Mouse (Mus musculus): ENCODE results near the gene Lamb2. TPM values are rescaled to one million over a fixed set of nuclear protein-coding genes. Genes with fewer than 3 reads are reported as not detected.
A peak's percentile ranks its signal among the peaks of the same experiment; 100 is the strongest.

The Lamb2 gene
- polyA plus RNA-seq, 1 experiment from 2014 or later = 48.6 TPM

DNA sequence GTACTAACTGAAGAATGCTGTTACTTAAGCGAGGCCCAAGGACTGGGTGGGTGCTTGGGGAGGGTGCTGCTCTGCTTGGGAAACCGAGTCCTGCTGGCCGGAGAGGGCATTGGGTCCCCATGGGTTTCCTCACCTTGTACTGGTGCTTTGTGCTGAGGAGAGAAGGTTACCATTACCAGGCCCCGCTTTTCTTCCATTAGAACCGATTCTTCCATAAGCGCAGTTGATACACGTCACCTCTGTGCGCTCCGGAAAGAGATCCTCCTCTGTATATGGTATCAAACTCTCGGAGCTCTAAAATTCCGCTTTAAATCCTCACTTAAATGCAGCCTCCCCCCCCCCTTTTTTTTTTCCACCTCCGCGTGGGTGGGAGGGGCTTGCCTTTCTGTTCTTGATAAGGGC is 38.4 kb downstream of the Lamb2 start:
- peak overlapping the region; percentile 97 for H3K9ac ChIP-seq
- ATAC-seq (ENCODE audit: insufficient read depth) (peak; percentile 29; the same call in 1 of the 2 replicates), DNase-seq (peak; percentile 81)
- H3K27ac ChIP-seq (ENCODE audit: low read depth) = peak overlapping the region; percentile 100
- peaks cover 2% of the 10 kb centered on the region; the same call in 1 of the 2 replicates for H3K4me1 ChIP-seq (ENCODE audit: insufficient read depth)
- no peaks in the 10 kb centered on the region for H3K9me3 ChIP-seq (ENCODE audit: low read depth, low read length)
- H3K36me3 ChIP-seq (ENCODE audit: insufficient read depth) = peaks cover 50% of the 10 kb centered on the region
- H3K4me2 ChIP-seq = peak overlapping the region; percentile 68
- peak overlapping the region; percentile 88 for H3K4me3 ChIP-seq (ENCODE audit: low read depth, low read length)
- 0 out of 2 replicates have a peak, but pooled peaks have one; percentile 19 for TF ChIP-seq CTCF (IDR thresholded peaks at IDR 0.05; ENCODE audit: low read depth)
- H3K27me3 ChIP-seq (ENCODE audit: insufficient read depth, low read length) = no peaks in the 10 kb centered on the region
- under 1% methylated on average over 13 of the region's 13 CpGs for WGBS

DNA sequence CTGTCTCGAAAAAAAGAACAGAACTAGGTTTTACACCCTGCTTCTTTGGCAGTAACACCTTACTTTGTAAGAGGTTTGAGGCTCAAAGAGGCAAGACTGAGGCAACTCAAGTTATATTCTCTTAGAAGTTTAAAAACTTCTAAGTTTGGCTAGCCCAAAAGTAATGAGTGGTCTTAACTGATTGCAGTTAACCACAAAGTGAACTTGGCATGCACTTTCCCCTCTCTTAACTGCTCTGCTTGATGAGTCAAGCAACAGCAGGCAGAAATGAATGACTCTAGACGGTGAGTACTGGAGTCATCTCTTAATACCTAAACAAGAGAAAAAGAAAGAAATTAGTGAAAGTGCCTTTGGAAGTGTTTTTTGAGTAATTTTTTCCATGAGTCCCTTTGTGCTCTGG is 42.1 kb downstream of the Lamb2 start:
- Histone ChIP-seq H3K4me3 (ENCODE audit: low read depth, low read length) (no peak overlapping the region), H3K9me3 (ENCODE audit: low read depth, low read length) (no peaks in the 10 kb centered on the region), H3K36me3 (ENCODE audit: insufficient read depth) (peaks cover 31% of the 10 kb centered on the region), H3K27ac (ENCODE audit: low read depth) (no peak overlapping the region), H3K9ac (no peak overlapping the region), H3K4me1 (ENCODE audit: insufficient read depth) (peaks cover 2% of the 10 kb centered on the region; the same call in 1 of the 2 replicates), H3K27me3 (ENCODE audit: insufficient read depth, low read length) (no peaks in the 10 kb centered on the region), H3K4me2 (no peak overlapping the region)
- DNase-seq (no peak), ATAC-seq (ENCODE audit: insufficient read depth) (no peak)
- TF ChIP-seq CTCF (IDR thresholded peaks at IDR 0.05; ENCODE audit: low read depth) = no peak
- 80% methylated on average over 2 of the region's 2 CpGs for WGBS

DNA sequence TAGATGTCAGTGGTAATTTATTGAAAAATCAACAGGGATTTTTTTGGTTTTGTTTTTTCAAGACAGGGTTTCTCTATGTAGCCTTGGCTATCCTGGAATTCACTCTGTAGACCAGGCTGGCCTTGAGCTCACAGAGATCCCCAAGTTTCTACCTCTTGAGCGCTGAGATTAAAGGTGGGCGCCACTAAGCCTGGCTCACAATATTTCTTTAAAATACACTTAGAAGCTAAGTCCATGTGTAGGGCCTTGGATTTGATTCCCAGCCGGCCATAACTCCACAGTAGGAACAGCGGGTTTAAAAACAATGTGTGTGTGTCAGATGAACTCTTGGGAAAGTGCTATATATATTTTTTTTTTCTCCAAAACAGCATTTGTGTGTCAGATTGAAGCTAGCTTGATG is 43.8 kb downstream of the Lamb2 start:
- DNase-seq (no peak), ATAC-seq (ENCODE audit: insufficient read depth) (no peak)
- no peak overlapping the region for H3K4me3 ChIP-seq (ENCODE audit: low read depth, low read length)
- H3K4me1 ChIP-seq (ENCODE audit: insufficient read depth) = peaks cover 2% of the 10 kb centered on the region; the same call in 1 of the 2 replicates
- H3K9me3 ChIP-seq (ENCODE audit: low read depth, low read length) = no peaks in the 10 kb centered on the region
- WGBS = 96% methylated on average over 4 of the region's 4 CpGs
- no peak overlapping the region for H3K27ac ChIP-seq (ENCODE audit: low read depth)
- H3K9ac ChIP-seq = no peak overlapping the region
- no peak for TF ChIP-seq CTCF (IDR thresholded peaks at IDR 0.05; ENCODE audit: low read depth)
- no peaks in the 10 kb centered on the region for H3K27me3 ChIP-seq (ENCODE audit: insufficient read depth, low read length)
- H3K4me2 ChIP-seq = no peak overlapping the region
- H3K36me3 ChIP-seq (ENCODE audit: insufficient read depth) = peaks cover 37% of the 10 kb centered on the region

DNA sequence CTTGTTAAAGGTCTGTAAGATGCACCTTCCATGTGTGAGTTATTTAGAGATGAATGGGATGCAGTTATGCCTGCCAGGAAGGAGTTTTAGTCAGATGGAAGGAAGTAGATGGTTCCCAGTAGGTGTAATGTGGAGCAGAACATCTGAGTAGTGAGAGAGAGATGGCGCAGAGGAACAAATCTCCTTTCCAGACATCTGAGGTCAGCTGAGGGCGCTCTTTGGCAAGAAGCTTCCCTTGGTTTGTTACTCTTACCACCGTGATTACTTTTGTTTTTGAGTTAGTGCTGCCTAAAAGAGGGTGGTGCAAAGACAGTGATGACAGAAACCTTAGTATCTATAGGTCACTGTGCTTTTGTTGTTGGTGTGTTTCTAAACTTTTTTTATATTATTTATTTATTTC is 45.9 kb downstream of the Lamb2 start:
- H3K9me3 ChIP-seq (ENCODE audit: low read depth, low read length) = no peaks in the 10 kb centered on the region
- no peaks in the 10 kb centered on the region for H3K4me1 ChIP-seq (ENCODE audit: insufficient read depth)
- no peak for ATAC-seq (ENCODE audit: insufficient read depth)
- H3K4me3 ChIP-seq (ENCODE audit: low read depth, low read length) = no peak overlapping the region
- no peak for DNase-seq
- H3K27ac ChIP-seq (ENCODE audit: low read depth) = no peak overlapping the region
- no peak for TF ChIP-seq CTCF (IDR thresholded peaks at IDR 0.05; ENCODE audit: low read depth)
- H3K27me3 ChIP-seq (ENCODE audit: insufficient read depth, low read length) = no peaks in the 10 kb centered on the region
- WGBS = 73% methylated on average over 3 of the region's 3 CpGs
- H3K36me3 ChIP-seq (ENCODE audit: insufficient read depth) = peaks cover 43% of the 10 kb centered on the region
- no peak overlapping the region for H3K4me2 ChIP-seq
- H3K9ac ChIP-seq = no peak overlapping the region

DNA sequence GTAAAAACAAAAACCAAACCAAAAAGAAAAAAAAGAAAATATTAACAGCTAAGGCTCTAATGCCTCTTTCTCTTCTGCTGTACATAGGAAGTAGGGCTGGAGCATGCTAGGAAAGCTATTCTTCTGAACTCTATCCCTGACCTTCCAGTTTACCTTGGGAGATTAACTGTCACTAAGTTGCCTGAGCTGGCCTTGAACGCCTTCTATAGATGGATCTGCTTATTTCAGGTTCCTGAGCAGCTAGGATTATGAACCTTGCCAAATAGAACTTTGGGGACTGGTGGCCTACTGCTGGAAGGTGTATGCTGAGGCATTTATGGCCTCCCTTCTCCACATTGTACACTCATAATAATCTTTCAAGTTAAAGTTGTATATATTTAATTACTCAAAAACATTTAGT is 51.4 kb downstream of the Lamb2 start:
- Histone ChIP-seq H3K36me3 (ENCODE audit: insufficient read depth) (peaks cover 79% of the 10 kb centered on the region), H3K9me3 (ENCODE audit: low read depth, low read length) (no peaks in the 10 kb centered on the region), H3K27ac (ENCODE audit: low read depth) (no peak overlapping the region), H3K4me1 (ENCODE audit: insufficient read depth) (no peaks in the 10 kb centered on the region), H3K27me3 (ENCODE audit: insufficient read depth, low read length) (no peaks in the 10 kb centered on the region), H3K4me2 (no peak overlapping the region), H3K9ac (no peak overlapping the region), H3K4me3 (ENCODE audit: low read depth, low read length) (no peak overlapping the region)
- no peak for TF ChIP-seq CTCF (IDR thresholded peaks at IDR 0.05; ENCODE audit: low read depth)
- 81% methylated on average over 1 of the region's 1 CpGs for WGBS
- DNase-seq (no peak), ATAC-seq (ENCODE audit: insufficient read depth) (no peak)

DNA sequence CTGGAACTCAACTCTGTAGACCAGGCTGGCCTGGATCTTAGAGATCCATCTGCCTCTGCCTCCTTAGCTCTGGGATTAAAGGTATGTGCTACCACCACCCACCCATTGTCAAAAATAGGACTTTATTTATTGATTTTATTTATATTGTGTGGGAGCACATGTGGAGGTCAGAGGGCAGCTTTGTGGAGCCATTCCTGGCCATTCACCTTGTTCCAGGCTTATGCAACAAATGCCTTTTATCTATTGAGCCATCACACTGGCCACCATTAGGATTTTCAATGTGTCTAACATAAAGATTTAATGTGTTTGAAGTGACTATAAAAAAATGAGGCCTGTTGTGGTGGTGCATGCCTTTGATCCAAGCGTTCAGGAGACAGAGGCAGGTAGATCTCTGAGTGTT is 52.0 kb downstream of the Lamb2 start:
- H3K4me1 ChIP-seq (ENCODE audit: insufficient read depth) = no peaks in the 10 kb centered on the region
- peaks cover 84% of the 10 kb centered on the region for H3K36me3 ChIP-seq (ENCODE audit: insufficient read depth)
- H3K4me2 ChIP-seq = no peak overlapping the region
- TF ChIP-seq CTCF (IDR thresholded peaks at IDR 0.05; ENCODE audit: low read depth) = no peak
- H3K9me3 ChIP-seq (ENCODE audit: low read depth, low read length) = no peaks in the 10 kb centered on the region
- no peak overlapping the region for H3K27ac ChIP-seq (ENCODE audit: low read depth)
- H3K9ac ChIP-seq = no peak overlapping the region
- ATAC-seq (ENCODE audit: insufficient read depth) (no peak), DNase-seq (no peak)
- no peak overlapping the region for H3K4me3 ChIP-seq (ENCODE audit: low read depth, low read length)
- 93% methylated on average over 1 of the region's 1 CpGs for WGBS
- no peaks in the 10 kb centered on the region for H3K27me3 ChIP-seq (ENCODE audit: insufficient read depth, low read length)

Other genes with a start within 250 kb of the Lamb2 start
- 102 and 106 TPM in 2 replicates for gene Dag1, start 215.8 kb upstream of the Lamb2 start, polyA plus RNA-seq (2014; fragmentation: Nextera tagmentation; extraction: Ambion mirVana)
- 33.1 and 34.3 TPM in 2 replicates for gene Nicn1, start 189.3 kb upstream of the Lamb2 start, polyA plus RNA-seq (2014; fragmentation: Nextera tagmentation; extraction: Ambion mirVana)
- gene Amt, start 182.9 kb upstream of the Lamb2 start, polyA plus RNA-seq (2014; fragmentation: Nextera tagmentation; extraction: Ambion mirVana) = 20.9 and 21.3 TPM in 2 replicates
- gene Rhoa, start 173.6 kb upstream of the Lamb2 start, polyA plus RNA-seq (2014; fragmentation: Nextera tagmentation; extraction: Ambion mirVana) = 321 and 332 TPM in 2 replicates
- gene Tcta, start 173.6 kb upstream of the Lamb2 start, polyA plus RNA-seq (2014; fragmentation: Nextera tagmentation; extraction: Ambion mirVana) = 20.1 and 24.9 TPM in 2 replicates
- 617 and 664 TPM in 2 replicates for gene Gpx1, start 140.8 kb upstream of the Lamb2 start, polyA plus RNA-seq (2014; fragmentation: Nextera tagmentation; extraction: Ambion mirVana)
- 110 and 113 TPM in 2 replicates for gene Usp4, start 131.9 kb upstream of the Lamb2 start, polyA plus RNA-seq (2014; fragmentation: Nextera tagmentation; extraction: Ambion mirVana)
- 0.78 and 1.1 TPM in 2 replicates for gene 1700102P08Rik, start 86.9 kb upstream of the Lamb2 start, polyA plus RNA-seq (2014; fragmentation: Nextera tagmentation; extraction: Ambion mirVana)
- gene Ccdc36, start 51.3 kb upstream of the Lamb2 start, polyA plus RNA-seq (2014; fragmentation: Nextera tagmentation; extraction: Ambion mirVana) = 3.0 and 4.1 TPM in 2 replicates
- gene BC048562, start 43.3 kb upstream of the Lamb2 start, polyA plus RNA-seq (2014; fragmentation: Nextera tagmentation; extraction: Ambion mirVana) = not detected in 2 replicates
- 46.7 and 46.9 TPM in 2 replicates for gene Ccdc71, start 19.2 kb upstream of the Lamb2 start, polyA plus RNA-seq (2014; fragmentation: Nextera tagmentation; extraction: Ambion mirVana)
- gene Klhdc8b, start 18.2 kb upstream of the Lamb2 start, polyA plus RNA-seq (2014; fragmentation: Nextera tagmentation; extraction: Ambion mirVana) = 46.4 and 46.7 TPM in 2 replicates
- 56.9 and 63.3 TPM in 2 replicates for gene Usp19, start 10.9 kb downstream of the Lamb2 start, polyA plus RNA-seq (2014; fragmentation: Nextera tagmentation; extraction: Ambion mirVana)
- 97.1 and 97.7 TPM in 2 replicates for gene Qars, start 28.0 kb downstream of the Lamb2 start, polyA plus RNA-seq (2014; fragmentation: Nextera tagmentation; extraction: Ambion mirVana)
- gene Qrich1, start 37.1 kb downstream of the Lamb2 start, polyA plus RNA-seq (2014; fragmentation: Nextera tagmentation; extraction: Ambion mirVana) = 139 and 145 TPM in 2 replicates
- 199 and 202 TPM in 2 replicates for gene Impdh2, start 80.5 kb downstream of the Lamb2 start, polyA plus RNA-seq (2014; fragmentation: Nextera tagmentation; extraction: Ambion mirVana)
- gene Ndufaf3, start 87.7 kb downstream of the Lamb2 start, polyA plus RNA-seq (2014; fragmentation: Nextera tagmentation; extraction: Ambion mirVana) = 39.7 and 46.9 TPM in 2 replicates
- 112 and 127 TPM in 2 replicates for gene Dalrd3, start 90.2 kb downstream of the Lamb2 start, polyA plus RNA-seq (2014; fragmentation: Nextera tagmentation; extraction: Ambion mirVana)
- gene Wdr6, start 99.0 kb downstream of the Lamb2 start, polyA plus RNA-seq (2014; fragmentation: Nextera tagmentation; extraction: Ambion mirVana) = 106 and 117 TPM in 2 replicates
- 5.7 and 6.1 TPM in 2 replicates for gene P4htm, start 117.9 kb downstream of the Lamb2 start, polyA plus RNA-seq (2014; fragmentation: Nextera tagmentation; extraction: Ambion mirVana)
- gene Arih2, start 169.7 kb downstream of the Lamb2 start, polyA plus RNA-seq (2014; fragmentation: Nextera tagmentation; extraction: Ambion mirVana) = 41.6 and 44.9 TPM in 2 replicates
- gene Slc25a20, start 182.4 kb downstream of the Lamb2 start, polyA plus RNA-seq (2014; fragmentation: Nextera tagmentation; extraction: Ambion mirVana) = 27.6 and 29.6 TPM in 2 replicates
- gene Prkar2a, start 209.6 kb downstream of the Lamb2 start, polyA plus RNA-seq (2014; fragmentation: Nextera tagmentation; extraction: Ambion mirVana) = 35.0 and 38.1 TPM in 2 replicates